Comparison of ENCODE assay signal across 7 mouse cellular contexts in the genomic region with DNA sequence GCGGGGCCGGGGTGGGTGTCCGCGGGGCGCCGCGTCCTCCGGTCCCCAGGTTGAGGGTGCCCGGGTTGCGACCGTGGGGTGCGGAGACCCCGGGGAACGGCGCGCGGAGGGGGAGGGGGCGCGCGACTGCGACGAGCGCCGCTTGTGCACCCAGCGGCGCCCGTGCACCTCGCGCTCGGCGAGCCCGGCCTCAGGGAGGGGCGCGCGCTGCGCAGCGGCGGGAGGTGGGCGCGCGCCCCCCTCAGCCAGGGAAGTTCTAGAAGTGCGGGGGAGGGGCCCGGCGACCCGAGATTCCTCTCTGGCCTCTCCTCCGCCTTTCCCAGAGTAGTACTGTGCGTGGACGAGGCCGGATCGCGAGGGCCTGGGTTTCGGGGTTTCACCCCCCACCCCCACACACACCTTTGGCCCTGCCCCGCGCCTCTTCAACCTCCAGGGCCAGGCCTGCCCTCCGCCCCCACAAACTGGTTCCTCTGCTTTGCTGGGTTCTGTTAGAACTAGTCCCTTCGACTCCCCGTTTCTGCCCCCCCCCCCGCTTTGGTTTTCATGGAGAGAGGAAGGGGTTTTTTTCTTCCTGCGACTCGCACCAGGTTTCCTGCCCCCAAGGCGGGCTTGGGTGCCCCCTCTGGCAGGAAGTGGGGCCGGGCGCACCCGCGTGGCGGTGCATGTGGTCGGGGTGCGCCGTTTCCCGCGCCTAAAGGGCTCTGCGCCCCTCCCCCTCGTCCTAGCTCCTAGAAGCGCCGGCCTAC. TPM values are rescaled to one million over a fixed set of nuclear protein-coding genes. Genes with fewer than 3 reads are reported as not detected.
DNase-seq lines count a peak whose midpoint lies in the region; ATAC-seq and TF ChIP-seq lines count a peak whose summit lies in the region.

No protein-coding gene starts in this region.

- no peaks in the 10 kb centered on the region for H3K9me3 ChIP-seq in heart, embryonic 16.5 days (replicated peaks; ENCODE audit: control insufficient read depth, low read length)
- H3K9me3 ChIP-seq in midbrain, embryonic 15.5 days: no peaks in the 10 kb centered on the region

- H3K9ac ChIP-seq in heart, embryonic 16.5 days (ENCODE audit: low read length): peak overlapping the region; percentile 92
- peak overlapping the region; percentile 89 for H3K9ac ChIP-seq in midbrain, embryonic 15.5 days

- peak; percentile 26 for ATAC-seq in heart, embryonic 16.5 days (replicated peaks; ENCODE audit: extremely low read depth, insufficient read depth, low FRiP score)
- ATAC-seq in midbrain, embryonic 15.5 days (replicated peaks): peak; percentile 51

- peak overlapping the region; percentile 89 for H3K4me3 ChIP-seq in bone marrow macrophage, adult 2 months (ENCODE audit: insufficient read depth, low read length)
- H3K4me3 ChIP-seq in heart, embryonic 16.5 days (ENCODE audit: low read length): peak overlapping the region; percentile 85
- H3K4me3 ChIP-seq in midbrain, embryonic 15.5 days: peak overlapping the region; percentile 84

- no peak for TF ChIP-seq POLR2A in bone marrow macrophage, adult 2 months (IDR thresholded peaks at IDR 0.05; ENCODE audit: borderline replicate concordance, low read depth, low read length)

- under 1% methylated on average over 53 of the region's 75 CpGs for WGBS in heart, embryonic 16.5 days
- WGBS in midbrain, embryonic 15.5 days: under 1% methylated on average over 66 of the region's 75 CpGs

- peak overlapping the region; percentile 96 for H3K4me2 ChIP-seq in heart, embryonic 16.5 days (ENCODE audit: low read depth, low read length)
- H3K4me2 ChIP-seq in midbrain, embryonic 15.5 days: peak overlapping the region; percentile 86

- no peaks in the 10 kb centered on the region for H3K27me3 ChIP-seq in heart, embryonic 16.5 days (ENCODE audit: control insufficient read depth, insufficient read depth, low read length)
- 0 out of 2 replicates have a peak, but pooled peaks cover 5% of the 10 kb centered on the region for H3K27me3 ChIP-seq in midbrain, embryonic 15.5 days (replicated peaks)

- peak overlapping the region; percentile 94 for H3K27ac ChIP-seq in bone marrow macrophage, adult 2 months (ENCODE audit: insufficient read depth, low read depth, low read length)
- peak overlapping the region; percentile 95 for H3K27ac ChIP-seq in heart, embryonic 16.5 days (ENCODE audit: low read length)
- H3K27ac ChIP-seq in midbrain, embryonic 15.5 days: peak overlapping the region; percentile 93

- no peaks in the 10 kb centered on the region for H3K36me3 ChIP-seq in heart, embryonic 16.5 days (ENCODE audit: control insufficient read depth, insufficient read depth)
- H3K36me3 ChIP-seq in midbrain, embryonic 15.5 days (replicated peaks): no peaks in the 10 kb centered on the region

- peak; percentile 45 for DNase-seq in urinary bladder, adult 2 months (ENCODE audit: low spot score)
- no peak for DNase-seq in urinary bladder, postnatal 10 days (ENCODE audit: low spot score)
- DNase-seq in liver: peak; percentile 80
- DNase-seq in thymus, adult 18-20 months: peak; percentile 81 to 86

- H3K4me1 ChIP-seq in bone marrow macrophage, adult 2 months (ENCODE audit: control insufficient read depth, insufficient read depth, low read length): peaks cover 40% of the 10 kb centered on the region
- peaks cover 29% of the 10 kb centered on the region for H3K4me1 ChIP-seq in heart, embryonic 16.5 days (ENCODE audit: control insufficient read depth, insufficient read depth, low read length)
- H3K4me1 ChIP-seq in midbrain, embryonic 15.5 days: peaks cover 37% of the 10 kb centered on the region

- no peak for TF ChIP-seq CTCF in bone marrow macrophage, adult 2 months (IDR thresholded peaks at IDR 0.05; ENCODE audit: low read depth, low read length)

RNA-seq across cellular contexts. Expression of gene Hmga1, which starts 1.1 kb away (rescaled TPM):
- polyA plus RNA-seq in urinary bladder, adult 2 months (2012; rRNA removed): 55.1 and 65.1 TPM in 2 replicates
- polyA plus RNA-seq in bone marrow macrophage, adult 2 months (2012; ENCODE audit: insufficient read depth, insufficient read length, missing spikeins): 151 and 159 TPM in 2 replicates
- polyA plus RNA-seq in heart, embryonic 16.5 days (2015; fragmentation: Nextera tagmentation; extraction: Ambion mirVana): 135 and 186 TPM in 2 replicates
- 138 and 141 TPM in 2 replicates for polyA plus RNA-seq in midbrain, embryonic 15.5 days (2015; fragmentation: Nextera tagmentation; extraction: Ambion mirVana)

RNA-seq across cellular contexts. Expression of gene AI413582, which starts 8.2 kb away (rescaled TPM):
- polyA plus RNA-seq in urinary bladder, adult 2 months (2012; rRNA removed): 34.8 and 48.7 TPM in 2 replicates
- polyA plus RNA-seq in bone marrow macrophage, adult 2 months (2012; ENCODE audit: insufficient read depth, insufficient read length, missing spikeins): 76.7 and 85.6 TPM in 2 replicates
- 22.2 and 22.6 TPM in 2 replicates for polyA plus RNA-seq in heart, embryonic 16.5 days (2015; fragmentation: Nextera tagmentation; extraction: Ambion mirVana)
- 57.0 and 59.5 TPM in 2 replicates for polyA plus RNA-seq in midbrain, embryonic 15.5 days (2015; fragmentation: Nextera tagmentation; extraction: Ambion mirVana)

RNA-seq across cellular contexts. Expression of gene Grm4, which starts 36.2 kb away (rescaled TPM):
- polyA plus RNA-seq in urinary bladder, adult 2 months (2012; rRNA removed): 0.12 and 0.35 TPM in 2 replicates
- not detected in 2 replicates for polyA plus RNA-seq in bone marrow macrophage, adult 2 months (2012; ENCODE audit: insufficient read depth, insufficient read length, missing spikeins)
- polyA plus RNA-seq in heart, embryonic 16.5 days (2015; fragmentation: Nextera tagmentation; extraction: Ambion mirVana): 0.25 and 0.30 TPM in 2 replicates
- polyA plus RNA-seq in midbrain, embryonic 15.5 days (2015; fragmentation: Nextera tagmentation; extraction: Ambion mirVana): 10.7 and 10.9 TPM in 2 replicates
